In the genomic region with DNA sequence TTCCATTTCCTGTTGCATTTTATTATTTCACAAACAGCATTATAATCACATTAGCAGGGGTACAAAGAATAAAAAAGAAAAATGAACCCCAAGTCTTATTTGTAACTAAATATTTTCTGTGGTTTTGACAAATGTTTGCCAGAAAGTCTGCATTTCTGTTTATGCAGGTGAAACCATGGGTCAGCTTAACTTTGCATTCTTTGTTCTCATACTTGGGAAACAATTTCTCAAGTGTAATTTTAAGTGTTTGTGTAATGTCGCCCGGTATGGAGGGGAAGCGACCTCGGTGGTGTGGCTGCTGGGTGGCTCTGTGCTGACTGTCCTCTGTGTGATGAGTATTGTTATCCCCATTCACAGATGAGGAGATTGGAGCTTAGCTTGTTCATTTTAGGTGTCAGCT, we compare ENCODE assay signal across 23 mouse cellular contexts. TPM values are rescaled to one million over a fixed set of nuclear protein-coding genes. Genes with fewer than 3 reads are reported as not detected.
DNase-seq lines count a peak whose midpoint lies in the region; ATAC-seq and TF ChIP-seq lines count a peak whose summit lies in the region.
"Had no signal": no experiment of that assay in that cellular context is flagged by ENCODE, and none has a peak within 500 bp of the region (broad histone marks: within the 10 kb centered on the region; RNA-seq: fewer than 3 reads in every experiment).

No protein-coding gene starts in this region.

- in situ Hi-C loops in CH12.LX (cut with MboI; ENCODE audit: low pct_ligation_motif_present, low pct_unique_long_range_greater_than_20kb, low sequenced_read_pairs), result loop anchor here (10.0 kb wide), 1 partner anchor 97 kb away; no protein-coding TSS in a partner anchor

- TF ChIP-seq RAD21 in CH12.LX (IDR thresholded peaks at IDR 0.05; ENCODE audit: low read depth, low read length), result no peak

- DNase-seq in heart, embryonic 10.5 days (ENCODE audit: low spot score), result no peak
- DNase-seq in heart, postnatal 36 days, result no peak
- DNase-seq in lung, postnatal 25 days (ENCODE audit: low spot score), result no peak
- no peak for DNase-seq in CH12.LX (ENCODE audit: extremely low read depth)
- DNase-seq: adrenal gland, adult 8-10 months; adrenal gland, postnatal 25 days; cerebellum, adult 18-20 months; cerebellum, adult 9-10 months; cerebellum, postnatal 14 days; gastrocnemius, postnatal 14 days; heart, adult 18-20 months had no signal

- no peak overlapping the region for H3K4me3 ChIP-seq in heart, embryonic 10.5 days
- H3K4me3 ChIP-seq in lung, embryonic 16.5 days (ENCODE audit: low read length), result no peak overlapping the region
- no peak overlapping the region for H3K4me3 ChIP-seq in CH12.LX (replicated peaks in 1 of 3; ENCODE audit: low read depth in 2 of 3, low read length in 2 of 3, poor library complexity in 1 of 3)
- H3K4me3 ChIP-seq in brown adipose tissue, adult 24 weeks (ENCODE audit: insufficient read depth, low read depth, low read length), result no peak overlapping the region
- H3K4me3 ChIP-seq: embryonic facial prominence, embryonic 12.5 days; erythroblast, embryonic 14.5 days; forebrain, embryonic 12.5 days had no signal

- 68% methylated on average over 4 of the region's 4 CpGs for WGBS in heart, embryonic 10.5 days
- 37% methylated on average over 4 of the region's 4 CpGs for WGBS in lung, embryonic 16.5 days

- TF ChIP-seq CTCF in CH12.LX (conservative IDR thresholded peaks at IDR 0.05 in 1 of 2, IDR thresholded peaks at IDR 0.05 in 1 of 2; ENCODE audit: low read depth in 2 of 2, low read length in 2 of 2), result no peak

- no peak for TF ChIP-seq POLR2A in CH12.LX (IDR thresholded peaks at IDR 0.05; ENCODE audit: low read depth, low read length)

- H3K27ac ChIP-seq in heart, embryonic 10.5 days, result 0 out of 2 replicates have a peak overlapping the region, but pooled peaks have one; percentile 42
- H3K27ac ChIP-seq in lung, embryonic 16.5 days (ENCODE audit: low read length), result peak overlapping the region; percentile 58
- peak overlapping the region; percentile 41 for H3K27ac ChIP-seq in CH12.LX (ENCODE audit: insufficient read depth, low read depth)
- peak overlapping the region; percentile 6; the same call in 1 of the 2 replicates for H3K27ac ChIP-seq in brown adipose tissue, adult 24 weeks (replicated peaks; ENCODE audit: low read depth, low read length)
- H3K27ac ChIP-seq: embryonic facial prominence, embryonic 12.5 days; forebrain, embryonic 12.5 days; hindbrain, embryonic 14.5 days; hindbrain, postnatal 0 days had no signal

- H3K4me2 ChIP-seq in lung, embryonic 16.5 days (ENCODE audit: low read depth, low read length), result no peak overlapping the region
- H3K4me2 ChIP-seq in CH12.LX (ENCODE audit: insufficient read depth, low read depth, poor library complexity, severe bottlenecking), result 0 out of 2 replicates have a peak overlapping the region, but pooled peaks have one; percentile 0
- H3K4me2 ChIP-seq: embryonic facial prominence, embryonic 12.5 days; forebrain, embryonic 12.5 days; hindbrain, embryonic 14.5 days had no signal

- no peaks in the 10 kb centered on the region for H3K27me3 ChIP-seq in heart, embryonic 10.5 days (ENCODE audit: insufficient read depth, poor library complexity, severe bottlenecking)
- H3K27me3 ChIP-seq in lung, embryonic 16.5 days (ENCODE audit: control insufficient read depth, insufficient read depth, low read depth, low read length), result no peaks in the 10 kb centered on the region
- H3K27me3 ChIP-seq in CH12.LX (replicated peaks), result no peaks in the 10 kb centered on the region
- H3K27me3 ChIP-seq: embryonic facial prominence, embryonic 12.5 days; forebrain, embryonic 12.5 days had no signal

- no peak for TF ChIP-seq EP300 in CH12.LX (IDR thresholded peaks at IDR 0.05; ENCODE audit: low read length)

- H3K4me1 ChIP-seq in heart, embryonic 10.5 days, result peaks cover 51% of the 10 kb centered on the region
- peaks cover 41% of the 10 kb centered on the region for H3K4me1 ChIP-seq in lung, embryonic 16.5 days (replicated peaks; ENCODE audit: control insufficient read depth, insufficient read depth, low read length)
- H3K4me1 ChIP-seq in CH12.LX (ENCODE audit: control insufficient read depth in 1 of 2, insufficient read depth in 2 of 2), result peaks cover 40 to 92% of the 10 kb centered on the region in 2 experiments
- H3K4me1 ChIP-seq in brown adipose tissue, adult 24 weeks (ENCODE audit: control insufficient read depth, insufficient read depth, insufficient read length, low read length), result peaks cover 24% of the 10 kb centered on the region
- H3K4me1 ChIP-seq: forebrain, embryonic 12.5 days had no signal

- no peaks in the 10 kb centered on the region for H3K36me3 ChIP-seq in heart, embryonic 10.5 days
- H3K36me3 ChIP-seq in lung, embryonic 16.5 days (ENCODE audit: control insufficient read depth, insufficient read depth, low read length), result no peaks in the 10 kb centered on the region
- peaks cover 51 to 86% of the 10 kb centered on the region in 2 experiments for H3K36me3 ChIP-seq in CH12.LX (replicated peaks in 1 of 2; ENCODE audit: control insufficient read depth in 1 of 2, insufficient read depth in 1 of 2, low read length in 1 of 2)
- H3K36me3 ChIP-seq: embryonic facial prominence, embryonic 12.5 days; forebrain, embryonic 12.5 days had no signal

- H3K9ac ChIP-seq in lung, embryonic 16.5 days (ENCODE audit: low read length), result no peak overlapping the region
- H3K9ac ChIP-seq in CH12.LX (ENCODE audit: insufficient read depth, low read depth), result peak overlapping the region; percentile 2; the same call in 1 of the 2 replicates
- H3K9ac ChIP-seq: embryonic facial prominence, embryonic 12.5 days; forebrain, embryonic 12.5 days; hindbrain, embryonic 14.5 days had no signal

- H3K79me2 ChIP-seq in CH12.LX (replicated peaks; ENCODE audit: control insufficient read depth, extremely low read depth, insufficient read depth, poor library complexity, severe bottlenecking), result peaks cover 87% of the 10 kb centered on the region

- no peak for ATAC-seq in lung, embryonic 16.5 days (ENCODE audit: low read depth)
- ATAC-seq: activated CD4-positive, CD25-positive, alpha-beta regulatory T cell, adult 4 months; CD4-positive, CD25-positive, alpha-beta regulatory T cell, adult 4 months; forebrain, embryonic 16.5 days; hindbrain, postnatal 0 days; inflammation-experienced regulatory T-cells, adult 6 months; intestine, embryonic 16.5 days had no signal

- dilution Hi-C loops in CH12.LX (cut with MboI; ENCODE audit: extremely low pct_ligation_motif_present, extremely low pct_unique_long_range_greater_than_20kb, low sequenced_read_pairs), result no loop called here

- intact Hi-C loops in heart, postnatal 36 days (cut with DNase I), result no loop called here

- no peaks in the 10 kb centered on the region for H3K9me3 ChIP-seq in heart, embryonic 10.5 days
- no peaks in the 10 kb centered on the region for H3K9me3 ChIP-seq in lung, embryonic 16.5 days (ENCODE audit: control insufficient read depth, low read length)
- H3K9me3 ChIP-seq in CH12.LX (replicated peaks; ENCODE audit: low read length), result no peaks in the 10 kb centered on the region
- H3K9me3 ChIP-seq: embryonic facial prominence, embryonic 12.5 days; forebrain, embryonic 12.5 days had no signal

TF ChIP-seq in CH12.LX, 34 proteins besides CTCF, POLR2A, EP300 and RAD21:
- TF ChIP-seq KAT2A (IDR thresholded peaks at IDR 0.05; ENCODE audit: insufficient replicate concordance, low read length) (no peak), CHD1 (IDR thresholded peaks at IDR 0.05; ENCODE audit: low read depth, low read length) (no peak), MAX (IDR thresholded peaks at IDR 0.05; ENCODE audit: low read length) (no peak), CHD2 (IDR thresholded peaks at IDR 0.05; ENCODE audit: low read length) (no peak), IRF4 (IDR thresholded peaks at IDR 0.05; ENCODE audit: low read depth, low read length) (no peak)

RNA-seq across cellular contexts. Expression of gene Swap70, which starts 40.3 kb away (rescaled TPM):
- 22.8 and 26.6 TPM in 2 replicates for polyA plus RNA-seq in heart, embryonic 10.5 days (2016; fragmentation: Nextera tagmentation; extraction: Ambion mirVana)
- 10 to 100 TPM; 12.9 to 15.3 TPM for total RNA-seq in heart, postnatal 36 days (2021)
- 39.4 and 40.6 TPM in 2 replicates for polyA plus RNA-seq in lung, embryonic 16.5 days (2015; fragmentation: Nextera tagmentation; extraction: Ambion mirVana)
- 296 and 297 TPM in 2 replicates for total RNA-seq in CH12.LX (2012; rRNA removed)
- 398 and 409 TPM in 2 replicates for total RNA-seq in CH12.LX (2014; rRNA removed)
- polyA plus RNA-seq in CH12.LX (2012; ENCODE audit: insufficient read length, low read depth), result 370 and 388 TPM in 2 replicates
- 4.9 and 5.1 TPM in 2 replicates for polyA plus RNA-seq in brown adipose tissue, adult 24 weeks (2012; ENCODE audit: insufficient read depth, insufficient read length, missing spikeins)

Comparison
In these comparisons a context has a peak if more than half of its experiments do, and no peak if none do; other contexts are left out.
1. H3K27ac ChIP-seq: peak in every context shown above with its lines; median percentile 58 in lung, embryonic 16.5 days; 42 in heart, embryonic 10.5 days; 41 in CH12.LX; 6 in brown adipose tissue, adult 24 weeks.